Mouse (Mus musculus): ENCODE results near the gene Gars. TPM values are rescaled to one million over a fixed set of nuclear protein-coding genes. Genes with fewer than 3 reads are reported as not detected.

Gene Gars
- total RNA-seq, 1 experiment from 2014 or later: 93.7 TPM

- ATAC-seq (replicated peaks; ENCODE audit: insufficient number of reproducible peaks, low FRiP score, low TSS enrichment, poor library complexity, severe bottlenecking): no peak
Measured at GRCm38 (mm10) chr6:55021806-55022205, 16.0 kb upstream of the Gars start.

GRCm38 (mm10) chr6:55027642-55028041 is 10.2 kb upstream of the Gars start:
- no peak for ATAC-seq (replicated peaks; ENCODE audit: insufficient number of reproducible peaks, low FRiP score, low TSS enrichment, poor library complexity, severe bottlenecking)

GRCm38 (mm10) chr6:55036731-55037130 is 1.1 kb upstream of the Gars start:
- ATAC-seq (replicated peaks; ENCODE audit: insufficient number of reproducible peaks, low FRiP score, low TSS enrichment, poor library complexity, severe bottlenecking): no peak

GRCm38 (mm10) chr6:55038671-55039445 is 1.1 kb downstream of the Gars start:
- ATAC-seq (replicated peaks; ENCODE audit: insufficient number of reproducible peaks, low FRiP score, low TSS enrichment, poor library complexity, severe bottlenecking): no peak

- ATAC-seq (replicated peaks; ENCODE audit: insufficient number of reproducible peaks, low FRiP score, low TSS enrichment, poor library complexity, severe bottlenecking): no peak
Measured at GRCm38 (mm10) chr6:55039446-55039783, 1.6 kb downstream of the Gars start.

- ATAC-seq (replicated peaks; ENCODE audit: insufficient number of reproducible peaks, low FRiP score, low TSS enrichment, poor library complexity, severe bottlenecking): no peak
Measured at GRCm38 (mm10) chr6:55040031-55040430, 2.2 kb downstream of the Gars start.

GRCm38 (mm10) chr6:55043206-55043605 is 5.4 kb downstream of the Gars start:
- ATAC-seq (replicated peaks; ENCODE audit: insufficient number of reproducible peaks, low FRiP score, low TSS enrichment, poor library complexity, severe bottlenecking): no peak

- ATAC-seq (replicated peaks; ENCODE audit: insufficient number of reproducible peaks, low FRiP score, low TSS enrichment, poor library complexity, severe bottlenecking): no peak
Measured at GRCm38 (mm10) chr6:55044542-55044941, 6.7 kb downstream of the Gars start.

- no peak for ATAC-seq (replicated peaks; ENCODE audit: insufficient number of reproducible peaks, low FRiP score, low TSS enrichment, poor library complexity, severe bottlenecking)
Measured at GRCm38 (mm10) chr6:55045326-55045725, 7.5 kb downstream of the Gars start.

GRCm38 (mm10) chr6:55049186-55049585 is 11.4 kb downstream of the Gars start:
- ATAC-seq (replicated peaks; ENCODE audit: insufficient number of reproducible peaks, low FRiP score, low TSS enrichment, poor library complexity, severe bottlenecking): no peak

- no peak for ATAC-seq (replicated peaks; ENCODE audit: insufficient number of reproducible peaks, low FRiP score, low TSS enrichment, poor library complexity, severe bottlenecking)
Measured at GRCm38 (mm10) chr6:55054491-55054890, 16.7 kb downstream of the Gars start.

- ATAC-seq (replicated peaks; ENCODE audit: insufficient number of reproducible peaks, low FRiP score, low TSS enrichment, poor library complexity, severe bottlenecking): no peak
Measured at GRCm38 (mm10) chr6:55057427-55057826, 19.6 kb downstream of the Gars start.

GRCm38 (mm10) chr6:55060241-55060825 is 22.5 kb downstream of the Gars start:
- no peak for ATAC-seq (replicated peaks; ENCODE audit: insufficient number of reproducible peaks, low FRiP score, low TSS enrichment, poor library complexity, severe bottlenecking)

- ATAC-seq (replicated peaks; ENCODE audit: insufficient number of reproducible peaks, low FRiP score, low TSS enrichment, poor library complexity, severe bottlenecking): no peak
Measured at GRCm38 (mm10) chr6:55061328-55061727, 23.5 kb downstream of the Gars start.

GRCm38 (mm10) chr6:55062200-55062599 is 24.4 kb downstream of the Gars start:
- ATAC-seq (replicated peaks; ENCODE audit: insufficient number of reproducible peaks, low FRiP score, low TSS enrichment, poor library complexity, severe bottlenecking): no peak

GRCm38 (mm10) chr6:55063793-55064476 is 26.1 kb downstream of the Gars start:
- no peak for ATAC-seq (replicated peaks; ENCODE audit: insufficient number of reproducible peaks, low FRiP score, low TSS enrichment, poor library complexity, severe bottlenecking)

GRCm38 (mm10) chr6:55064477-55064827 is 26.6 kb downstream of the Gars start:
- no peak for ATAC-seq (replicated peaks; ENCODE audit: insufficient number of reproducible peaks, low FRiP score, low TSS enrichment, poor library complexity, severe bottlenecking)

GRCm38 (mm10) chr6:55065903-55066302 is 28.1 kb downstream of the Gars start:
- no peak for ATAC-seq (replicated peaks; ENCODE audit: insufficient number of reproducible peaks, low FRiP score, low TSS enrichment, poor library complexity, severe bottlenecking)

- ATAC-seq (replicated peaks; ENCODE audit: insufficient number of reproducible peaks, low FRiP score, low TSS enrichment, poor library complexity, severe bottlenecking): no peak
Measured at GRCm38 (mm10) chr6:55076561-55077255, 38.9 kb downstream of the Gars start.
